Mouse (Mus musculus): ENCODE measurements around the gene Ankrd37.

DNA sequence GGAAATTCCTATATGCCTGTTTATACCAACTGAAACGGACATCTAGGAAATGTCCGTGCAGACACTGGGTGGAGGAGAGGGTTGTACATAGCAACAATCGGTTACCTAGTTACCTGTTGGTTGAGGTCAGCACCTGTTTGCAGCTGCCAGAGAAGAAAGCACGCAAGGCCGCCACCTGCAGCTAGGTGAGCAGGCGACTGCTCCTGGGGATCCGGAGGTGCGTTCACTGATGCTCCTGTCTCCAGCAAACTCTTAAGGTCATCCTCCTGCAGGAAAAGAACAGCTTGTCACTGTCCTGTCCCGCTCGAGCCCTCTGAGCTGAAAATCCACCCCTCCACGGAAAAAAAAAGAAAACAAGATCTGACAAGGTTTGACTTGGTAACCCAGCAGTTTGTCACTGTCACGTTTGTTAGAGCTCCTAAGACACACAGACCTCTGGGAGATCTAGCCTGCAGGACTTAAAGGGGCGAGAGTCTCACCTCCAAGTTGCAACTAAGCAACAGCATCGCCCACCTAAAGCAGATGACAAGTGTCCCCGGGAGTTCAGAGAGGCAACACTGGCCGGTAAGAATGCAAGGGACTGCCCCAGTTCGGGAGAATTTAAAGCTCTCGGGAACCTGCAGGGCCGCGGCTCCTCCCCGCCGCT lies 6.2 kb downstream of the Ankrd37 start, which contains the start of gene Lrp2bp:
- TF ChIP-seq MYOG (IDR thresholded peaks at IDR 0.05; ENCODE audit: control insufficient read depth, extremely low read depth, insufficient read length) = no peak
- no peak for TF ChIP-seq CTCF (IDR thresholded peaks at IDR 0.05; ENCODE audit: control insufficient read depth, insufficient read depth, insufficient read length)
- TF ChIP-seq MAX (IDR thresholded peaks at IDR 0.05) = no peak
- no peak for TF ChIP-seq USF1 (IDR thresholded peaks at IDR 0.05; ENCODE audit: low read depth)
- no peak for TF ChIP-seq MYOD1 (IDR thresholded peaks at IDR 0.05; ENCODE audit: control insufficient read depth, insufficient read length, low read depth)
- TF ChIP-seq CEBPB (IDR thresholded peaks at IDR 0.05; ENCODE audit: low read depth) = no peak
- TF ChIP-seq FOSL1 (IDR thresholded peaks at IDR 0.05; ENCODE audit: insufficient read depth, low read length, poor library complexity, severe bottlenecking) = no peak
